Mouse (Mus musculus): ENCODE results near the gene Tmem35b.
A peak's percentile ranks its signal among the peaks of the same experiment; 100 is the strongest.
"Not testable (repeated sequence)": the region's sequence is repeated elsewhere in the genome, so short reads cannot be mapped to it uniquely, and the experiment has no call there.

The Tmem35b gene

GRCm38 (mm10) chr4:127123391-127123790 is at the start of gene Tmem35b:
Tmem35b (plus strand) TSS chr4:127123691.
- DNase-seq: no peak

GRCm38 (mm10) chr4:127074915-127075314 is 48.6 kb upstream of the Tmem35b start:
- DNase-seq: no peak

- peak; percentile 96 for DNase-seq
These were observed 46.5 kb upstream of the Tmem35b start, which contains the start of gene Zmym6 for GRCm38 (mm10) chr4:127076875-127077548. Zmym6 (plus strand) TSS chr4:127077383.

GRCm38 (mm10) chr4:127080806-127081205 is 42.7 kb upstream of the Tmem35b start:
- no peak for DNase-seq

GRCm38 (mm10) chr4:127083131-127083530 is 40.4 kb upstream of the Tmem35b start:
- no peak for DNase-seq

- no peak for DNase-seq
These were observed 37.7 kb upstream of the Tmem35b start for GRCm38 (mm10) chr4:127085761-127086160.

GRCm38 (mm10) chr4:127091188-127091587 is 32.3 kb upstream of the Tmem35b start:
- DNase-seq: no peak

- peak; percentile 41 for DNase-seq
These were observed 28.4 kb upstream of the Tmem35b start for GRCm38 (mm10) chr4:127095090-127095489.

- not testable (repeated sequence) for DNase-seq
These were observed 23.9 kb upstream of the Tmem35b start for GRCm38 (mm10) chr4:127099552-127099951.

- no peak for DNase-seq
These were observed 15.9 kb upstream of the Tmem35b start for GRCm38 (mm10) chr4:127107566-127107965.

GRCm38 (mm10) chr4:127110570-127110969 is 12.9 kb upstream of the Tmem35b start:
- DNase-seq: no peak

GRCm38 (mm10) chr4:127124331-127124730 is 840 bp downstream of the Tmem35b start:
- DNase-seq: no peak

- peak; percentile 95 for DNase-seq
These were observed 2.5 kb downstream of the Tmem35b start for GRCm38 (mm10) chr4:127125834-127126463.

GRCm38 (mm10) chr4:127134687-127135086 is 11.2 kb downstream of the Tmem35b start:
- no peak for DNase-seq

GRCm38 (mm10) chr4:127137591-127137990 is 14.1 kb downstream of the Tmem35b start:
- no peak for DNase-seq

GRCm38 (mm10) chr4:127138486-127138885 is 15.0 kb downstream of the Tmem35b start:
- no peak for DNase-seq

- DNase-seq: no peak
These were observed 26.5 kb downstream of the Tmem35b start for GRCm38 (mm10) chr4:127150031-127150430.

- no peak for DNase-seq
These were observed 29.9 kb downstream of the Tmem35b start for GRCm38 (mm10) chr4:127153345-127153744.

GRCm38 (mm10) chr4:127155757-127156156 is 32.3 kb downstream of the Tmem35b start:
- DNase-seq: peak; percentile 32

- no peak for DNase-seq
These were observed 34.3 kb downstream of the Tmem35b start for GRCm38 (mm10) chr4:127157746-127158145.

- no peak for DNase-seq
These were observed 40.4 kb downstream of the Tmem35b start for GRCm38 (mm10) chr4:127163926-127164325.

- no peak for DNase-seq
These were observed 43.6 kb downstream of the Tmem35b start for GRCm38 (mm10) chr4:127167096-127167495.

GRCm38 (mm10) chr4:127167731-127168130 is 44.2 kb downstream of the Tmem35b start:
- no peak for DNase-seq

- DNase-seq: peak; percentile 41
These were observed 44.9 kb downstream of the Tmem35b start for GRCm38 (mm10) chr4:127168211-127168913.
